Mouse (Mus musculus) cortical plate, adult 2 months (tissue): ENCODE results near the gene Rbm20.

Experiments used
- CTCF ChIP-seq: fragments of 200-500 bp; IDR thresholded peaks from 2 replicates; pipeline ENCODE4 v1.5.1; 2011; ENCODE audit warnings: mild to moderate bottlenecking, control low read depth, low read length; ENCODE audit not compliant: insufficient read depth; ENCODE audit errors: extremely low read depth
- POLR2A ChIP-seq: fragments of 200-500 bp; IDR thresholded peaks from 2 replicates; pipeline ENCODE4 v1.6.1; 2011; ENCODE audit warnings: mild to moderate bottlenecking, low read length, control low read depth; ENCODE audit not compliant: insufficient read depth; ENCODE audit errors: extremely low read depth

GRCm38 (mm10) chr19:53755346-53755745, 78.2 kb downstream of the Rbm20 start:
- TF ChIP-seq CTCF (no peak), POLR2A (no peak)
